Mouse (Mus musculus): Measurements from ENCODE around the gene Olfr463.

DNA sequence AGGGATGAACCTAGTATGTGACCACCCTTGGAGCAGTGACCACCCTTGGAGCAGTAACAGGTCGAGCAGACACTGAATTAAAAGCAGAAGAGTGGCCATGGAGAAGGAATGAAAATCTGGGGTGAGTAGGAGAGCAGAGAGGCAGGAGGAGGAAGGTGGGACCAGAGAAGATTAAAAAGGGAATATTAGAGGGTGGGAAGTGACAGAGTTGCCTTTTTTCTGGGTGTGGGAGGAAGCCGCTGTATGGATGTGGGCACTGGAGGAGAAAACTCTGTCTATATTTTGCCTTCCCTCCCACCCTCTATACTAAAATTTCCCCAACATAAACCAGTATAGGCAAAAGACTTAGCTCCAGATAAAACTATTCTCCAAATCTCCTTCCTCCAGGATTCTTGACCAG is 23.1 kb upstream of the Olfr463 start:
- TF ChIP-seq CTCF (IDR thresholded peaks at IDR 0.05 in 2 of 3, conservative IDR thresholded peaks at IDR 0.05 in 1 of 3; ENCODE audit: control insufficient read depth in 1 of 3, insufficient read depth in 1 of 3, low read depth in 2 of 3, low read length in 3 of 3, poor library complexity in 1 of 3, severe bottlenecking in 1 of 3) (no peak), RCOR1 (IDR thresholded peaks at IDR 0.05; ENCODE audit: low read depth, low read length) (no peak), POLR2A (IDR thresholded peaks at IDR 0.05; ENCODE audit: control insufficient read depth in 1 of 2, insufficient read depth in 1 of 2, low read depth in 1 of 2, low read length in 2 of 2, poor library complexity in 1 of 2) (no peak), KAT2A (conservative IDR thresholded peaks at IDR 0.05; ENCODE audit: low read depth, low read length) (no peak), MAX (IDR thresholded peaks at IDR 0.05; ENCODE audit: low read length) (no peak), TAL1 (IDR thresholded peaks at IDR 0.05; ENCODE audit: low read length) (no peak), MEF2A (IDR thresholded peaks at IDR 0.05; ENCODE audit: extremely low read depth, insufficient replicate concordance, low read depth, low read length, poor library complexity, severe bottlenecking) (no peak), SIN3A (IDR thresholded peaks at IDR 0.05; ENCODE audit: low read length) (no peak), TCF12 (IDR thresholded peaks at IDR 0.05; ENCODE audit: low read depth, low read length) (no peak), POLR2AphosphoS5 (IDR thresholded peaks at IDR 0.05; ENCODE audit: borderline replicate concordance, low read depth, low read length) (no peak)
